Mouse (Mus musculus) CH12.LX (cell line): Measurements from ENCODE around the gene Dkkl1.

Experiments used
- BHLHE40 ChIP-seq: IDR thresholded peaks from 2 replicates; pipeline ENCODE4 v1.6.1; 2011; ENCODE audit warnings: mild to moderate bottlenecking, low read depth, low read length, improper control_type of control experiment
- CTCF ChIP-seq, 2 experiments: IDR thresholded peaks in 1 of 2; conservative IDR thresholded peaks in 1 of 2; 2 replicates each; pipeline ENCODE4 v1.5.1; 2011 to 2012; ENCODE audit warnings: low read depth in 2 of 2, low read length in 2 of 2, improper control_type of control experiment in 1 of 2, inconsistent platforms in 1 of 2, mild to moderate bottlenecking in 1 of 2, moderate library complexity in 1 of 2
- GABPA ChIP-seq: IDR thresholded peaks from 2 replicates; pipeline ENCODE4 v1.6.1; 2012; ENCODE audit warnings: low read depth, low read length, improper control_type of control experiment, inconsistent platforms; ENCODE audit not compliant: insufficient replicate concordance
- POLR2A ChIP-seq: IDR thresholded peaks from 2 replicates; pipeline ENCODE4 v1.6.1; 2011; ENCODE audit warnings: low read depth, mild to moderate bottlenecking, improper control_type of control experiment, low read length
- TCF12 ChIP-seq: IDR thresholded peaks from 2 replicates; pipeline ENCODE4 v1.6.1; 2014; ENCODE audit warnings: low read depth, mild to moderate bottlenecking, inconsistent platforms, low read length, improper control_type of control experiment

GRCm38 (mm10) chr7:45202654-45203053 is 9.3 kb downstream of the Dkkl1 start:
- TF ChIP-seq TCF12 = no peak
- TF ChIP-seq BHLHE40 = no peak
- TF ChIP-seq CTCF (conservative IDR thresholded peaks at IDR 0.05 in 1 of 2, IDR thresholded peaks at IDR 0.05 in 1 of 2; ENCODE audit: low read depth in 2 of 2, low read length in 2 of 2) = no peak
- no peak for TF ChIP-seq POLR2A
- TF ChIP-seq GABPA = no peak
